Mouse (Mus musculus) erythroblast, embryonic 14.5 days (primary cell): ENCODE results near the gene Mtmr3.

Source experiments
- GATA1 ChIP-seq: IDR thresholded peaks from 2 replicates; pipeline ENCODE4 v1.6.1; 2012; ENCODE audit warnings: low read length, inconsistent platforms, mixed read lengths
- TAL1 ChIP-seq: IDR thresholded peaks from 3 replicates; pipeline ENCODE4 v1.6.1; 2012; ENCODE audit warnings: low read length, inconsistent platforms, mixed read lengths

DNA sequence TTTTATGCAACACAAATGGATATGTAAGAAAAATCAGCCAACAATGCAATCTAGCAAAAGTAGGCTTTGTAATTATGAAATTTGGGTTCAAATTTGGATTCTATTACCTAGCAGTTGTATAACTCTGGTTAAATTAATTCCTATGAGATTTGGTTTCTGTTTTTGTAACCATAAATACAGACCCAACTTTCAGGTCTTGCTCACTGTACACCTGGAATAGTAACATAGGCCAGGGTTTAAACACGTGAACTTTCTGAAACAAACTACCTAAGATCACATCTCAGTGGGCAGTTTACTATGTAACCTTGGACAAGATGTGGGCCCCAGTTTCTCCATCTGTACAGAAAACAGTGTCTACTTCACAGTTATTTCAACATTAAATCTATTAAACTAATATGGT is 157.3 kb downstream of the Mtmr3 start:
- TF ChIP-seq GATA1 (no peak), TAL1 (no peak)
